Mouse (Mus musculus) neutrophil, adult 83 days (primary cell): ENCODE measurements around the gene Nhlrc4. TPM values are rescaled to one million over a fixed set of nuclear protein-coding genes. Genes with fewer than 3 reads are reported as not detected.

Experiments
- total RNA-seq, 2 experiments: library from RNA; stranded (reverse); gene quantifications; one replicate each; pipeline ENCODE4 v1.2.4; 2023

Gene Nhlrc4
- under 1 TPM; 0.20 to 0.93 TPM for total RNA-seq

GRCm38 (mm10) chr17:25944366-25945163 is at the start of gene Nhlrc4, which contains the start of gene Pigq:
Nhlrc4 (minus strand) TSS chr17:25944961.
Pigq (minus strand) TSS chr17:25944936.

GRCm38 (mm10) chr17:25985306-25986294 is 40.8 kb upstream of the Nhlrc4 start, which contains the start of gene Capn15:
Capn15 (minus strand) TSS chr17:25985796.

GRCm38 (mm10) chr17:25951803-25952623 is 7.3 kb upstream of the Nhlrc4 start, which contains the start of gene A930017K11Rik:
A930017K11Rik (minus strand) TSS chr17:25952565.

GRCm38 (mm10) chr17:25919144-25919785 is 25.5 kb downstream of the Nhlrc4 start, which contains the start of gene Rab40c:
Rab40c (minus strand) TSS chr17:25919727.

Other genes starting within 250 kb of the Nhlrc4 start
- not detected for gene Gng13, start 227.8 kb downstream of the Nhlrc4 start, total RNA-seq
- 10 to 100 TPM; 20.2 to 26.7 TPM for gene Chtf18, start 217.5 kb downstream of the Nhlrc4 start, total RNA-seq
- 1 to 10 TPM; 6.4 TPM for gene Rpusd1, start 217.3 kb downstream of the Nhlrc4 start, total RNA-seq
- not detected for gene Mslnl, start 208.9 kb downstream of the Nhlrc4 start, total RNA-seq
- not detected for gene Msln, start 190.6 kb downstream of the Nhlrc4 start, total RNA-seq
- 10 to 100 TPM; 20.6 to 26.5 TPM for gene Narfl, start 171.2 kb downstream of the Nhlrc4 start, total RNA-seq
- 10 to 100 TPM; 10.6 to 16.5 TPM for gene Haghl, start 159.3 kb downstream of the Nhlrc4 start, total RNA-seq
- not detected for gene Ccdc78, start 158.4 kb downstream of the Nhlrc4 start, total RNA-seq
- 10 to 100 TPM; 33.6 to 34.8 TPM for gene Fam173a, start 152.1 kb downstream of the Nhlrc4 start, total RNA-seq
- under 1 TPM in 1 of 2 experiments, not detected in 1; 0.66 TPM for gene AC134908.4, start 149.3 kb downstream of the Nhlrc4 start, total RNA-seq
- gene Metrn, start 147.8 kb downstream of the Nhlrc4 start, total RNA-seq, result 10 to 100 TPM; 16.1 to 17.2 TPM
- gene Fbxl16, start 135.9 kb downstream of the Nhlrc4 start, total RNA-seq, result not detected
- 10 to 100 TPM; 13.2 to 15.2 TPM for gene Wdr24, start 121.3 kb downstream of the Nhlrc4 start, total RNA-seq
- gene Jmjd8, start 116.1 kb downstream of the Nhlrc4 start, total RNA-seq, result 10 to 100 TPM; 12.4 to 16.8 TPM
- 10 to 100 TPM; 45.6 to 55.2 TPM for gene Stub1, start 111.6 kb downstream of the Nhlrc4 start, total RNA-seq
- 1 to 10 TPM; 2.3 to 2.5 TPM for gene Rhbdl1, start 107.7 kb downstream of the Nhlrc4 start, total RNA-seq
- gene Gm20683, start 103.2 kb downstream of the Nhlrc4 start, total RNA-seq, result 1 to 10 TPM; 2.7 to 4.2 TPM
- 10 to 100 TPM; 37.5 to 40.0 TPM for gene Rhot2, start 100.1 kb downstream of the Nhlrc4 start, total RNA-seq
- gene Wdr90, start 83.5 kb downstream of the Nhlrc4 start, total RNA-seq, result 10 to 100 TPM; 28.2 to 31.0 TPM
- gene Mcrip2, start 76.2 kb downstream of the Nhlrc4 start, total RNA-seq, result 1 to 10 TPM; 3.8 to 4.2 TPM
- gene Mettl26, start 69.9 kb downstream of the Nhlrc4 start, total RNA-seq, result 10 to 100 TPM; 10.2 to 10.3 TPM
- 1 to 10 TPM; 2.5 to 3.8 TPM for gene Wfikkn1, start 64.1 kb downstream of the Nhlrc4 start, total RNA-seq
- gene Rab40c, start 25.2 kb downstream of the Nhlrc4 start, total RNA-seq, result 10 to 100 TPM; 16.6 to 19.2 TPM
- 100 to 1,000 TPM in 1 of 2 experiments, 10 to 100 TPM in 1; 70.2 to 101 TPM for gene Pigq, start within 50 bp of the Nhlrc4 start, total RNA-seq
- not detected for gene A930017K11Rik, start 7.6 kb upstream of the Nhlrc4 start, total RNA-seq
- 10 to 100 TPM; 17.0 to 22.0 TPM for gene Capn15, start 40.8 kb upstream of the Nhlrc4 start, total RNA-seq
- 1 to 10 TPM; 1.7 to 1.9 TPM for gene Rab11fip3, start 124.6 kb upstream of the Nhlrc4 start, total RNA-seq
- gene Decr2, start 145.4 kb upstream of the Nhlrc4 start, total RNA-seq, result 1 to 10 TPM; 3.8 to 4.5 TPM
- 1 to 10 TPM; 5.3 to 5.4 TPM for gene Nme4, start 150.6 kb upstream of the Nhlrc4 start, total RNA-seq
- gene Tmem8, start 168.3 kb upstream of the Nhlrc4 start, total RNA-seq, result 10 to 100 TPM; 66.8 to 74.8 TPM
- gene Mrpl28, start 178.5 kb upstream of the Nhlrc4 start, total RNA-seq, result 10 to 100 TPM; 34.5 to 41.7 TPM
- gene Axin1, start 193.7 kb upstream of the Nhlrc4 start, total RNA-seq, result 10 to 100 TPM; 37.0 to 40.7 TPM